Mouse (Mus musculus): ENCODE measurements around the gene Bicd2.

GRCm38 (mm10) chr13:49382997-49383396 is 41.6 kb downstream of the Bicd2 start:
- TF ChIP-seq CTCF (IDR thresholded peaks at IDR 0.05; ENCODE audit: low read depth, low read length) (no peak), TAL1 (conservative IDR thresholded peaks at IDR 0.05; ENCODE audit: low read depth, low read length) (no peak)
